Mouse (Mus musculus) lung, adult 2 months (tissue): ENCODE data around the gene Scamp3.

Source experiments
- CTCF ChIP-seq: fragments of 200-500 bp; IDR thresholded peaks from 2 replicates; pipeline ENCODE4 v1.5.1; 2011; ENCODE audit warnings: mild to moderate bottlenecking, low read length, control low read depth; ENCODE audit not compliant: insufficient read depth
- POLR2A ChIP-seq: fragments of 200-500 bp; IDR thresholded peaks from 2 replicates; pipeline ENCODE4 v1.6.1; 2011; ENCODE audit warnings: low read depth, mild to moderate bottlenecking, control low read depth, low read length, borderline replicate concordance; ENCODE audit errors: extremely low read depth

DNA sequence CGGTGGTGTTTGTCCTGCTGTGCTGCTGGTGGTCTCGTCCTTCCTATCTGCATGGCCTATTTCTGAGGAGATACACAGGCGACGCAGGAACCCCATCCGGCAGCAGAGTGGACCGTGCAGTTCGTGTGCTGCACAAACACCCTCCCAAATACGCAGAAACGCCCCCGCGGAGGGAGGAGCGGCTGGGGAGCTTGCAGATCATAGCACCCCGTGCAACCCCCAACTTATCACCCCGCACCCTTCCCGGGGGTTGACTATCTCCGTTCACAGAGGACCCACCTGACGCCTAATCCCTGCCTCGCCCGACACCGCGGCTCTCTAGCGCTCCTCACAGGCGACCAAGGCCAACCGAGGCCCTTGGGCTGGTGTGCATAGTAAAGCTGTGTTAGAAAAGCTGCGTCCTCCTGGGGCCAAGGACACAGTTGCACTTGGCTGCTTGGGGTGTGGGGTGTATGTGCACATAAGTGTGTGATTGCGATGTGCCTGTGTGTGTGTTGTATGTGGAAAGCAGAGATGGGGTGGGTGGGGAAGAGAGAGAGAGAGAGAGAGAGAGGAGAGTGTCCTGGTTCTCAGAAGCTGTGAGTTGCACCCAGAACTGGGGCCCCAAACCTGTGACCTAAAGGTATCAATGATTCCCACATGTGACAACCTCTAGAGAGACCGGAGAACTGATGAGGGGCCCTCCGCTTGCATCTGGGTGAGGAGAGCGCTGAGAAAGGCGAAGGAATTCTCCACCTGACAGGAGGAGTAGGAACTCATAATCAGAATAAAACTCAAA is 44.8 kb upstream of the Scamp3 start:
- TF ChIP-seq CTCF (peak; percentile 36; the same call in 1 of the 2 replicates), POLR2A (no peak)
